Mouse (Mus musculus): Measurements from ENCODE around the gene 1700030K09Rik. TPM values are rescaled to one million over a fixed set of nuclear protein-coding genes. Genes with fewer than 3 reads are reported as not detected.

Gene 1700030K09Rik
- polyA plus RNA-seq, 1 experiment from 2014 or later, result 16.4 TPM

DNA sequence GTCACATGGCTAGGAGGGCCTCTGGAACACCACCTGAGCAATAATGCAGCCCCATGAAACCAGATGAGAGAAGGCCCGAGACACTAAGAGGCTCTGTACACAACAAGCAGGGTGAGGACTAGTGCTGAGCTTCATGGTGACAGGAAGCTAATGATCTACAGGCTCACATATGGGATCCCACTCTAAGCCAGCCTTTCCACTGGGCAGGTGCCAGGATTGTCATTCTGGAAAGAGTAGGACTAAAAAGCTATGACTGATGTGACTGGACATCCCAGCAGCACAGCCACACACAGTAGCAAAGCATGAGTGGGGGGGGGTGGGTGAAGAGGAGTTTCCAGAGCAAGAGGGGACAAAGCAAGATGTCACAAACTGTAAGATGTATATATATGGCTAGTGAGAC is 54.2 kb downstream of the 1700030K09Rik start:
- no peak overlapping the region for H3K4me2 ChIP-seq (ENCODE audit: low read length)
- peaks cover 19% of the 10 kb centered on the region for H3K36me3 ChIP-seq (ENCODE audit: control insufficient read depth, insufficient read depth, low read length)
- no peak overlapping the region for H3K27ac ChIP-seq (ENCODE audit: low read depth, low read length)
- no peak overlapping the region for H3K4me3 ChIP-seq (ENCODE audit: low read length)
- no peaks in the 10 kb centered on the region for H3K27me3 ChIP-seq (replicated peaks; ENCODE audit: control insufficient read depth, insufficient read depth, low read length)
- no peak overlapping the region for H3K9ac ChIP-seq (ENCODE audit: low read depth, low read length)
- WGBS, result 78% methylated on average over 1 of the region's 1 CpGs
- no peaks in the 10 kb centered on the region for H3K9me3 ChIP-seq (ENCODE audit: control insufficient read depth, low read length)
- peaks cover 13% of the 10 kb centered on the region for H3K4me1 ChIP-seq (ENCODE audit: control insufficient read depth, insufficient read depth, low read depth, low read length)
- ATAC-seq, result no peak

DNA sequence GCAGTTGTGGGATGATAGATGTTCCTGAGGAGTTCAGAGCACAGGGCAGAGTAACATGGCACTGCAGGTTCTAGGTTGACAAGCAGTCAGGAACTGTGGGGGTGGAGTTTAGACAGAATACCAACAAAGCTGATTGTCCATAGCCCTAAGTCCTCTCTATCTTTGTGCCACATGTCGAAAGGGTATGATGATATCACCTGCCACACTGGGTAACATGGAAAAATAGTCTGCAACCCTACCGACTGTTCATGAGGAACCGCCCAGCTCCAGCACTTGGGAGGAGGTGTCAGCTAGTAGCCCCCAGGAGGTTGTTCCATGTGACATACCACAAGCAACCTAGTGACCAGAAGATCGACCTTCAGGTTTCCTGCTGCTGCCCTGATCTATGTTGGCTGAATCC is 54.8 kb downstream of the 1700030K09Rik start:
- H3K27ac ChIP-seq (ENCODE audit: low read depth, low read length), result no peak overlapping the region
- H3K9me3 ChIP-seq (ENCODE audit: control insufficient read depth, low read length), result no peaks in the 10 kb centered on the region
- H3K4me3 ChIP-seq (ENCODE audit: low read length), result no peak overlapping the region
- H3K9ac ChIP-seq (ENCODE audit: low read depth, low read length), result no peak overlapping the region
- 89% methylated on average over 4 of the region's 4 CpGs for WGBS
- no peak for ATAC-seq
- H3K4me1 ChIP-seq (ENCODE audit: control insufficient read depth, insufficient read depth, low read depth, low read length), result peaks cover 10% of the 10 kb centered on the region
- peaks cover 19% of the 10 kb centered on the region for H3K36me3 ChIP-seq (ENCODE audit: control insufficient read depth, insufficient read depth, low read length)
- no peaks in the 10 kb centered on the region for H3K27me3 ChIP-seq (replicated peaks; ENCODE audit: control insufficient read depth, insufficient read depth, low read length)
- no peak overlapping the region for H3K4me2 ChIP-seq (ENCODE audit: low read length)

DNA sequence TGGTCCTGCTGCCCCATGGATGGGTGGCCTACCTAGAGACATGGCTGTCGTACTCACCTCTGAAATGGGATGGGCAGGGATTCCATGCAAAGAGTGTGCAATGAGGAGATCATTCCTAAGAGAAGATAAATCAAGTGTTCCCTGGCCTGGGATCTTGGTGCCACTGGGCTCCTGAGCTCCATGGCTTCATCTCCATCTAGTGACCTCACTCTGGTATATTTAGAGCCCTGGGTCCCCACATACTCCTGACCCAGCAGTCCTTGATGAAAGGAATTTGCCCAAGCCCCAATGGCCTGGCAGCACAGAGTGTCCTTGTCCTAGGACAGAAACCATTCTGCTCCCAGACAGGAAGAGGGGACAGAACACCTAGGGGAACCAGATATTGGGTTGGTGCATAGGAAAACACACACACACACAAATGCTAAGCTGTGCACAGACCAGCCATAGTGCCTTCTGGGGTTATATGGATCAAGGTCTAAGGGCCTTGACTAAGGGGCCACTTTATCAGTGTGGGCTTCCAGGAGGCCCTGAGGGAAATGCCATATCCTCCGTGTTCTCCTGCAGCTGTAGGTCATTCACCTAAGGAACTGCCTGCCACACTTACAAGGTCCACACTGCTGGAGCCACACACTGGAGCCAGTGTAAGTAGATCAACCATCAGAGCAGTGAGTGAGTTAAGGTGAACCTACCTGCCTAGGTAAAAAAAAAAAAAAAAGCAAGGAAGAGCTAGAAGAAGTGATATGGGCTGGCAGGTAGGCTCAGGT is 56.0 kb downstream of the 1700030K09Rik start:
- WGBS, result 95% methylated on average over 2 of the region's 2 CpGs

DNA sequence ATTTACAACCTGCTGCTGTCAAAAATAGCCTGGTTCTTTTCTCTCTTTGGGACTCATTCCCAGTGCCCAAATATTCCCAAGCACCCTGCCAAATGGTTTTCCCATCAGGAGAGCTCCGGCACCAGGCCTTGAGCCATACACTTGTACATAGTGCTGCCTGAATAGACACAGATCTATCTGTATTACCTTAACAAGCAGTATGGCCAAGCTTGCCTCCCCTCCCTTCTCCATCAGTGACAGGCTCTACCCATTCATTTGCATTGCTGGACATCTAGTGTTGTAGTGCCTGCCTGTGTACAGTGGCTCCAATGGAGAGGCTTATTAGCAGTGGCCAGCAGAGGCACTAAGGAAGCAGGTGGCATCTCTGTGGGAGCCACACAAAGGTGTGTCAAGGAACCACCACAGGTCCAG is 56.8 kb downstream of the 1700030K09Rik start:
- Histone ChIP-seq H3K27ac (ENCODE audit: low read depth, low read length) (no peak overlapping the region), H3K4me2 (ENCODE audit: low read length) (no peak overlapping the region), H3K4me1 (ENCODE audit: control insufficient read depth, insufficient read depth, low read depth, low read length) (peaks cover 5% of the 10 kb centered on the region), H3K36me3 (ENCODE audit: control insufficient read depth, insufficient read depth, low read length) (peaks cover 13% of the 10 kb centered on the region), H3K4me3 (ENCODE audit: low read length) (no peak overlapping the region), H3K9ac (ENCODE audit: low read depth, low read length) (no peak overlapping the region), H3K9me3 (ENCODE audit: control insufficient read depth, low read length) (no peaks in the 10 kb centered on the region), H3K27me3 (replicated peaks; ENCODE audit: control insufficient read depth, insufficient read depth, low read length) (no peaks in the 10 kb centered on the region)
- 94% methylated on average over 1 of the region's 1 CpGs for WGBS
- ATAC-seq, result no peak

More for the DNA sequence above, 56.0 kb downstream of the 1700030K09Rik start:
- Histone ChIP-seq H3K4me2 (ENCODE audit: low read length) (no peak overlapping the region), H3K4me1 (ENCODE audit: control insufficient read depth, insufficient read depth, low read depth, low read length) (peaks cover 5% of the 10 kb centered on the region), H3K9ac (ENCODE audit: low read depth, low read length) (no peak overlapping the region), H3K27ac (ENCODE audit: low read depth, low read length) (no peak overlapping the region), H3K36me3 (ENCODE audit: control insufficient read depth, insufficient read depth, low read length) (peaks cover 19% of the 10 kb centered on the region), H3K9me3 (ENCODE audit: control insufficient read depth, low read length) (no peaks in the 10 kb centered on the region), H3K4me3 (ENCODE audit: low read length) (no peak overlapping the region), H3K27me3 (replicated peaks; ENCODE audit: control insufficient read depth, insufficient read depth, low read length) (no peaks in the 10 kb centered on the region)
- ATAC-seq, result no peak

DNA sequence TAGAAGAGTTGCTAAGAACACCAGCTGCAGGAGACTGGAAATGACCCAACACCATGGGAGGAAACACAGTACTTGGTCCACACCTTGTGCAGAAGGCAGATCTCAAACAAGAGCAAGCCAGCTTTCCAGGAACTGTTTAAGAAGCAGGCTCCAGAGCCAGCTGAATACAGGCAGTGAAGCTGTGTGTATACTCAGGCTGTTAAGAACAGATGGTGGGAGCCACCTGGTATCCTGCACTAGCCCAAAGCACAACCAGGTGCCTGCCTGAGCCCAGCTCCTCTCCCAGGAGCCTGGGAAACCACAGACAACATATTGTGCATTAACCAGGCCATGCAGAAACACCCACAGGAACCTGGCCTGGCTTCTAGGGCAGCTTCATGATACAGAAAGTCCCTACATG is 60.5 kb downstream of the 1700030K09Rik start:
- ATAC-seq, result peak; percentile 50
- no peak overlapping the region for H3K9ac ChIP-seq (ENCODE audit: low read depth, low read length)

DNA sequence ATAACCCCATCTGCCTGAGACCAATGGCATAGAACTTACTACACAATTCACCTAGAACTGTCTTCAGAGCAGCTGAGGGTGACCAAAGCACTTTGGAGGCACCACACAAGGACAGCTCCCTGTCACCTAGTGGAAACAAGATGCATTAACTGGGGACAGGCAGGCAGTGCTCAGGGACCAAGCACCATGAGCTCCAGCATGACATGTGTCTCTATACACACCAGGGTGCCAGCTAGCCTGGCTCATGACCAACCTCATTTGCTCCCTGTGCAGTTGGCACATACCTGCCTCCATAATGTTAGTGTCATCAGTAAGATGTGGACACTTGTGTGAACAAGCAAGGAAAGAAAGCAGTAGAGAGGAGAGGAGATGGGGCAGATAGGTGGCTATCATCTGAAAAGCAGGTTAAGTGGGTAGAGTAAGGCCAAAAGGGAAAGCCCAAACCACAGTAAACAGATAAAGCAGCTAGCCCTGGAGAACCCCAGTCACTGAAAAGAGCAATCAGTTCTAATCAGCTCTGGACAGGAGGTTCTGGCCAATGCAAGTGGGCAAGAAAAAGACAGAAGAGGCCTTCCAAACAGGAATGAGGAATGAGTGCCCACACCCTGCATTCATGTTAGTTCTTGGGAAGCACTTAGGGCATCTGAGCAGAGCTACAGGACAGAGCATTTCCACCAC is 61.1 kb downstream of the 1700030K09Rik start:
- peak; percentile 3; the same call in 1 of the 2 replicates for ATAC-seq
- no peak overlapping the region for H3K9ac ChIP-seq (ENCODE audit: low read depth, low read length)
- H3K4me2 ChIP-seq (ENCODE audit: low read length), result no peak overlapping the region

More for the DNA sequence above, 60.5 kb downstream of the 1700030K09Rik start:
- H3K4me3 ChIP-seq (ENCODE audit: low read length), result no peak overlapping the region
- no peaks in the 10 kb centered on the region for H3K27me3 ChIP-seq (replicated peaks; ENCODE audit: control insufficient read depth, insufficient read depth, low read length)
- H3K4me1 ChIP-seq (ENCODE audit: control insufficient read depth, insufficient read depth, low read depth, low read length), result peaks cover 8% of the 10 kb centered on the region
- H3K4me2 ChIP-seq (ENCODE audit: low read length), result no peak overlapping the region
- H3K27ac ChIP-seq (ENCODE audit: low read depth, low read length), result peak overlapping the region; percentile 52; the same call in 1 of the 2 replicates
- no peaks in the 10 kb centered on the region for H3K36me3 ChIP-seq (ENCODE audit: control insufficient read depth, insufficient read depth, low read length)
- no peaks in the 10 kb centered on the region for H3K9me3 ChIP-seq (ENCODE audit: control insufficient read depth, low read length)

DNA sequence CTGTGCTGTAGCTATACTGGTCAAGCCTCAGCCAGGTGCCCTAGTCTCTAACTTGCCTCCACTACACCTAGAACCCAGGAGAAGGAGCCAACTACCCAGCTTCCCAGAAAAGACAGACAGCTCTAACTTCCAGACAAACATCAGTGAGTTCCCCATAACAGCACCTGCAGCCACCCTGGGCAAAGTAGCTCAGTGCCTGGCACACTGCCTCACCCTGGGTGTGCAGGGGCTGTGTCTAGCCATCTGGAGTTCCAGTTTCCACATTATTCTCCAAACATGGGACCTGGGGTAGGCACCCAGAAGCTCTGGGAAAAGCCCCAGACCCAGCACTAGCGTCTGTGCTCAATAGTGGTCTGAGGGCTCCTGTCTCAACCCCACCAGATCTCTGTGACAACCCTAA is 63.8 kb downstream of the 1700030K09Rik start:
- Histone ChIP-seq H3K27ac (ENCODE audit: low read depth, low read length) (no peak overlapping the region), H3K4me2 (ENCODE audit: low read length) (no peak overlapping the region), H3K4me1 (ENCODE audit: control insufficient read depth, insufficient read depth, low read depth, low read length) (peaks cover 8% of the 10 kb centered on the region), H3K36me3 (ENCODE audit: control insufficient read depth, insufficient read depth, low read length) (no peaks in the 10 kb centered on the region), H3K4me3 (ENCODE audit: low read length) (no peak overlapping the region), H3K27me3 (replicated peaks; ENCODE audit: control insufficient read depth, insufficient read depth, low read length) (no peaks in the 10 kb centered on the region), H3K9ac (ENCODE audit: low read depth, low read length) (no peak overlapping the region), H3K9me3 (ENCODE audit: control insufficient read depth, low read length) (no peaks in the 10 kb centered on the region)
- ATAC-seq, result no peak
- 82% methylated on average over 1 of the region's 1 CpGs for WGBS

More for the DNA sequence above, 61.1 kb downstream of the 1700030K09Rik start:
- H3K36me3 ChIP-seq (ENCODE audit: control insufficient read depth, insufficient read depth, low read length), result no peaks in the 10 kb centered on the region
- no peaks in the 10 kb centered on the region for H3K9me3 ChIP-seq (ENCODE audit: control insufficient read depth, low read length)
- H3K27ac ChIP-seq (ENCODE audit: low read depth, low read length), result 0 out of 2 replicates have a peak overlapping the region, but pooled peaks have one; percentile 52
- H3K27me3 ChIP-seq (replicated peaks; ENCODE audit: control insufficient read depth, insufficient read depth, low read length), result no peaks in the 10 kb centered on the region
- H3K4me1 ChIP-seq (ENCODE audit: control insufficient read depth, insufficient read depth, low read depth, low read length), result peaks cover 8% of the 10 kb centered on the region
- no peak overlapping the region for H3K4me3 ChIP-seq (ENCODE audit: low read length)

Small RNA genes lying within 50 kb of the gene (microRNA-seq; reads per million reads assigned to microRNA genes)
- 2.1 reads per million, percentile 2 among the genes with 10 or more reads in this experiment for gene Mir7068

Other genes starting within 250 kb of the 1700030K09Rik start
- not detected in 2 replicates for gene Cib3, start 231.0 kb upstream of the 1700030K09Rik start, polyA plus RNA-seq (2015; fragmentation: Nextera tagmentation; extraction: Ambion mirVana)
- not detected in 2 replicates for gene Gm11034, start 230.2 kb upstream of the 1700030K09Rik start, polyA plus RNA-seq (2015; fragmentation: Nextera tagmentation; extraction: Ambion mirVana)
- gene Fam32a, start 224.2 kb upstream of the 1700030K09Rik start, polyA plus RNA-seq (2015; fragmentation: Nextera tagmentation; extraction: Ambion mirVana), result 95.0 and 98.2 TPM in 2 replicates
- gene Ap1m1, start 203.9 kb upstream of the 1700030K09Rik start, polyA plus RNA-seq (2015; fragmentation: Nextera tagmentation; extraction: Ambion mirVana), result 264 and 287 TPM in 2 replicates
- gene Gm10282, start 138.6 kb upstream of the 1700030K09Rik start, polyA plus RNA-seq (2015; fragmentation: Nextera tagmentation; extraction: Ambion mirVana), result 10.1 and 14.5 TPM in 2 replicates
- gene Klf2, start 124.8 kb upstream of the 1700030K09Rik start, polyA plus RNA-seq (2015; fragmentation: Nextera tagmentation; extraction: Ambion mirVana), result 5.1 and 5.4 TPM in 2 replicates
- gene Eps15l1, start 22.4 kb upstream of the 1700030K09Rik start, polyA plus RNA-seq (2015; fragmentation: Nextera tagmentation; extraction: Ambion mirVana), result 51.9 and 58.4 TPM in 2 replicates
- gene Calr3, start within 50 bp of the 1700030K09Rik start, polyA plus RNA-seq (2015; fragmentation: Nextera tagmentation; extraction: Ambion mirVana), result 1.2 and 1.4 TPM in 2 replicates
- 40.0 and 62.2 TPM in 2 replicates for gene Cherp, start 31.3 kb downstream of the 1700030K09Rik start, polyA plus RNA-seq (2015; fragmentation: Nextera tagmentation; extraction: Ambion mirVana)
- gene Slc35e1, start 48.7 kb downstream of the 1700030K09Rik start, polyA plus RNA-seq (2015; fragmentation: Nextera tagmentation; extraction: Ambion mirVana), result 5.7 and 8.2 TPM in 2 replicates
- gene Med26, start 104.4 kb downstream of the 1700030K09Rik start, polyA plus RNA-seq (2015; fragmentation: Nextera tagmentation; extraction: Ambion mirVana), result 15.5 and 17.3 TPM in 2 replicates
- gene Smim7, start 127.2 kb downstream of the 1700030K09Rik start, polyA plus RNA-seq (2015; fragmentation: Nextera tagmentation; extraction: Ambion mirVana), result 123 and 127 TPM in 2 replicates
- 41.8 and 42.9 TPM in 2 replicates for gene Tmem38a, start 128.2 kb downstream of the 1700030K09Rik start, polyA plus RNA-seq (2015; fragmentation: Nextera tagmentation; extraction: Ambion mirVana)
- gene Nwd1, start 202.8 kb downstream of the 1700030K09Rik start, polyA plus RNA-seq (2015; fragmentation: Nextera tagmentation; extraction: Ambion mirVana), result 3.5 and 3.6 TPM in 2 replicates